Mouse (Mus musculus) G1E (cell line): ENCODE measurements around the gene Ibtk.

Source experiments
- CTCF ChIP-seq: IDR thresholded peaks from 2 replicates; pipeline ENCODE4 v1.5.1; 2012; ENCODE audit warnings: low read depth, low read length, inconsistent platforms, mixed read lengths
- POLR2AphosphoS5 ChIP-seq: IDR thresholded peaks from 2 replicates; pipeline ENCODE4 v1.6.1; 2012; ENCODE audit warnings: low read depth, low read length, inconsistent platforms; ENCODE audit not compliant: insufficient replicate concordance
- TAL1 ChIP-seq: conservative IDR thresholded peaks from 2 replicates; pipeline ENCODE4 v1.6.1; 2012; ENCODE audit warnings: low read depth, low read length, inconsistent platforms, mixed read lengths

DNA sequence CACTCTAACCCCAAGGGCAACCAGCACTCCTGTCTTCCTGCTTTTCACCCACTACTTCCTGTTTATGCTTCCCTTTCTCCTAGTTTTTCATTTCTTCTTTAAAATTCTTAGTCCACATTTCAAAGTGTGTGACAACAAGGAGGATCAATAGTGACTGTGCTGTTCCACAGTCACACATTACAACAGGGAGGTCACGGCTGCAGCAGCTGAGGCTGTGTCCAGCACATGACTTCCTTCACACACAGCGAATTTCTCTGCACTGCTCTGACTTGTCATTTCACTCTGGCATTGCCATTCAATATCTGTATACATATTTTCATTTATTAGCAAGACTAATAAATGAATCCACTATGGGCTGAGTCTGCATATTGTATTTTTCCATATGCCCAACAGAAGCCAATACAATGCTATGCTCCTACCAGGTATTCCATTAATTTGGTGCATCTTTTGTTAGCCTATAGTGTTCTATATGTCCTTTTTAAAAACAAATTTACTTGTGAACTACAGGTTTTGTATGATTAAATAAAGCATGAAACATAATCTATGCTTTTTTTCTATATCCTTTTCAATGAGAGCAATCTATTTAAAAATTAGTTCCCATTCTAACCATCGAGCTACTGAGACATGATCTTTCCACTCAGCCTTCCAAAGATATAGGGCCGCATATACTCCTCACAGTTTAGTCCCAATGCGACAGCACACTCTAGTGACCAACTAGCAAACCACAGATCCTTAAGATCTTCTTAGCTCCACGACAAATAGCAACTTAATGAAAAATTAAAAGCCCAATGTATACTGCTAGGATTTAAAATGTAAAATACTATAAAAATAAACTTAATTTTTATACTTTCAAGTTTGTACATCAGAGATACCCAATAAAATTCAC is 55.7 kb downstream of the Ibtk start:
- TF ChIP-seq CTCF (no peak), TAL1 (no peak), POLR2AphosphoS5 (no peak)
